ENCODE assay signal across 11 mouse cellular contexts in genomic region chr10:77531026-77532019, GRCm38 (mm10). TPM values are rescaled to one million over a fixed set of nuclear protein-coding genes. Genes with fewer than 3 reads are reported as not detected.
A peak's percentile ranks its signal among the peaks of the same experiment; 100 is the strongest.
DNase-seq lines count a peak whose midpoint lies in the region; ATAC-seq and TF ChIP-seq lines count a peak whose summit lies in the region.
"Had no signal": no experiment of that assay in that cellular context is flagged by ENCODE, and none has a peak within 500 bp of the region (broad histone marks: within the 10 kb centered on the region; RNA-seq: fewer than 3 reads in every experiment).

No protein-coding gene starts in this region.

- no peak for TF ChIP-seq CTCF in bone marrow, adult 2 months (IDR thresholded peaks at IDR 0.05; ENCODE audit: control insufficient read depth, insufficient read depth, low read length)

- H3K27ac ChIP-seq in bone marrow, adult 2 months (ENCODE audit: control insufficient read depth, insufficient read depth, low read depth, low read length, poor library complexity) = peak overlapping the region; percentile 82
- peak overlapping the region; percentile 62 for H3K27ac ChIP-seq in liver, embryonic 16.5 days (ENCODE audit: low read length)
- H3K27ac ChIP-seq in kidney, embryonic 14.5 days (ENCODE audit: low read depth, low read length) = no peak overlapping the region

- 15% methylated on average over 6 of the region's 6 CpGs for WGBS in bone marrow, adult 2 months
- 31% methylated on average over 6 of the region's 6 CpGs for WGBS in liver, embryonic 16.5 days (ENCODE audit: insufficient replicate concordance)
- WGBS in kidney, embryonic 14.5 days = 75% methylated on average over 6 of the region's 6 CpGs

- no peaks in the 10 kb centered on the region for H3K27me3 ChIP-seq in liver, embryonic 16.5 days (ENCODE audit: control insufficient read depth, insufficient read depth, low read depth, low read length)
- H3K27me3 ChIP-seq in kidney, embryonic 14.5 days (ENCODE audit: control insufficient read depth, insufficient read depth, low read length) = no peaks in the 10 kb centered on the region

- H3K9me3 ChIP-seq in liver, embryonic 16.5 days (replicated peaks; ENCODE audit: control insufficient read depth, low read length) = no peaks in the 10 kb centered on the region
- no peaks in the 10 kb centered on the region for H3K9me3 ChIP-seq in kidney, embryonic 14.5 days (ENCODE audit: control insufficient read depth, low read length)

- H3K4me3 ChIP-seq in bone marrow, adult 2 months (replicated peaks; ENCODE audit: control insufficient read depth, low read depth, low read length) = peak overlapping the region; percentile 82
- H3K4me3 ChIP-seq in liver, embryonic 16.5 days (ENCODE audit: low read depth, low read length) = peak overlapping the region; percentile 42
- H3K4me3 ChIP-seq in kidney, embryonic 14.5 days (ENCODE audit: low read length) = no peak overlapping the region

- no peak for ATAC-seq in liver, embryonic 16.5 days (ENCODE audit: low read depth)
- ATAC-seq in kidney, embryonic 14.5 days (ENCODE audit: low FRiP score, low TSS enrichment) = no peak
- ATAC-seq: hindbrain, embryonic 16.5 days had no signal

- peak; percentile 66 for DNase-seq in lung, postnatal 36 days
- no peak for DNase-seq in lung, postnatal 10 days
- peak; percentile 42 to 46 for DNase-seq in thymus, postnatal 10 days (ENCODE audit: low spot score in 2 of 2)
- DNase-seq in kidney, adult 18-20 months = no peak
- DNase-seq in layer of hippocampus, postnatal 10 days (ENCODE audit: low spot score in 2 of 2) = no peak
- DNase-seq: cerebellum, adult 9-11 months; midbrain, embryonic 14.5 days had no signal

- H3K9ac ChIP-seq in liver, embryonic 16.5 days (ENCODE audit: low read depth, low read length) = no peak overlapping the region
- no peak overlapping the region for H3K9ac ChIP-seq in kidney, embryonic 14.5 days (ENCODE audit: low read depth, low read length)

- H3K4me2 ChIP-seq in liver, embryonic 16.5 days (ENCODE audit: low read depth, low read length) = peak overlapping the region; percentile 12; the same call in 1 of the 2 replicates
- H3K4me2 ChIP-seq in kidney, embryonic 14.5 days (replicated peaks; ENCODE audit: low read depth, low read length) = no peak overlapping the region

- no peak for TF ChIP-seq POLR2A in bone marrow, adult 2 months (IDR thresholded peaks at IDR 0.05; ENCODE audit: borderline replicate concordance, control insufficient read depth, low read depth, low read length)

- H3K4me1 ChIP-seq in bone marrow, adult 2 months (ENCODE audit: control insufficient read depth, insufficient read depth, low read length) = peaks cover 8% of the 10 kb centered on the region; the same call in 1 of the 2 replicates
- H3K4me1 ChIP-seq in liver, embryonic 16.5 days (ENCODE audit: control insufficient read depth, low read depth, low read length) = peaks cover 10% of the 10 kb centered on the region
- no peaks in the 10 kb centered on the region for H3K4me1 ChIP-seq in kidney, embryonic 14.5 days (ENCODE audit: control insufficient read depth, insufficient read depth, low read length)

- no peaks in the 10 kb centered on the region for H3K36me3 ChIP-seq in liver, embryonic 16.5 days (ENCODE audit: control insufficient read depth, insufficient read depth)
- no peaks in the 10 kb centered on the region for H3K36me3 ChIP-seq in kidney, embryonic 14.5 days (ENCODE audit: control insufficient read depth, insufficient read depth, low read length)

RNA-seq across cellular contexts. Expression of gene Itgb2, which starts 1.3 kb away (rescaled TPM):
- 27.2 and 69.1 TPM in 2 replicates for polyA plus RNA-seq in bone marrow, adult 2 months (2011; ENCODE audit: insufficient read depth, insufficient read length, low replicate concordance, missing spikeins)
- polyA plus RNA-seq in liver, embryonic 16.5 days (2015; fragmentation: Nextera tagmentation; extraction: Ambion mirVana) = 18.2 and 20.6 TPM in 2 replicates
- polyA plus RNA-seq in kidney, embryonic 14.5 days (2014; fragmentation: Nextera tagmentation; extraction: Ambion mirVana) = 1.1 and 1.3 TPM in 2 replicates
- 1 to 10 TPM; 3.5 to 3.8 TPM for total RNA-seq in layer of hippocampus, postnatal 10 days (2021)

RNA-seq across cellular contexts. Expression of gene Fam207a, which starts 15.7 kb away (rescaled TPM):
- polyA plus RNA-seq in bone marrow, adult 2 months (2011; ENCODE audit: insufficient read depth, insufficient read length, low replicate concordance, missing spikeins) = 12.3 and 29.2 TPM in 2 replicates
- polyA plus RNA-seq in liver, embryonic 16.5 days (2015; fragmentation: Nextera tagmentation; extraction: Ambion mirVana) = 12.1 and 13.8 TPM in 2 replicates
- 28.8 and 36.5 TPM in 2 replicates for polyA plus RNA-seq in kidney, embryonic 14.5 days (2014; fragmentation: Nextera tagmentation; extraction: Ambion mirVana)
- total RNA-seq in layer of hippocampus, postnatal 10 days (2021) = 10 to 100 TPM; 36.5 to 39.7 TPM

RNA-seq across cellular contexts. Expression of gene Pttg1ip, which starts 50.2 kb away (rescaled TPM):
- polyA plus RNA-seq in bone marrow, adult 2 months (2011; ENCODE audit: insufficient read depth, insufficient read length, low replicate concordance, missing spikeins) = 38.1 and 67.0 TPM in 2 replicates
- polyA plus RNA-seq in liver, embryonic 16.5 days (2015; fragmentation: Nextera tagmentation; extraction: Ambion mirVana) = 87.3 and 94.5 TPM in 2 replicates
- polyA plus RNA-seq in kidney, embryonic 14.5 days (2014; fragmentation: Nextera tagmentation; extraction: Ambion mirVana) = 104 and 144 TPM in 2 replicates
- 10 to 100 TPM; 71.6 to 82.0 TPM for total RNA-seq in layer of hippocampus, postnatal 10 days (2021)

Comparison
In these comparisons a context has a peak if more than half of its experiments do, and no peak if none do; other contexts are left out.
1. DNase-seq: peak in lung, postnatal 36 days (single experiment) and thymus, postnatal 10 days (2 of 2); none in lung, postnatal 10 days (single experiment), kidney, adult 18-20 months (single experiment) and layer of hippocampus, postnatal 10 days (0 of 2).